Mouse (Mus musculus): ENCODE data around the gene Cacna1c.

Cacna1c gene

DNA sequence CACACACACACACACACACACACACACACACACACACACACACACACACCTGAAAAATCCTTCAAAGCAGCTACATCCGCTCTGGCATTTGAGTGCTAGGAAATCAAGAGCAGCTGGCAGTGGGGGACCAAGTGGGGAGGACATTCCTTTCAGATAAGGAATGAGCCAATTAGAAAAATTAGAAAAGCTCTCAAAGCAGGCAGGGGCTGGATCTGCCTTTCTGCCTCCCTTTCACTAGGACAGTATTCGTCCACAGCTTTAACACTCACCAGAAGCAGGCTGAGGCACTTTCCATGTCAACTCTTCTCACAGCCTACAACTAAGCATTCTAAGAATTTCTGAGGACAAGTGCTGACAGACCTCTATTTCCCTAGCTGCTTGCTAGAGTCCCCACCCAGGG is 194.8 kb downstream of the Cacna1c start:
- no peak for DNase-seq (ENCODE audit: low spot score)

- DNase-seq (ENCODE audit: low spot score): no peak
These were observed 196.0 kb downstream of the Cacna1c start for GRCm38 (mm10) chr6:119000255-119000654.

- DNase-seq (ENCODE audit: low spot score): no peak
These were observed 196.8 kb downstream of the Cacna1c start for GRCm38 (mm10) chr6:118999329-118999875.

DNA sequence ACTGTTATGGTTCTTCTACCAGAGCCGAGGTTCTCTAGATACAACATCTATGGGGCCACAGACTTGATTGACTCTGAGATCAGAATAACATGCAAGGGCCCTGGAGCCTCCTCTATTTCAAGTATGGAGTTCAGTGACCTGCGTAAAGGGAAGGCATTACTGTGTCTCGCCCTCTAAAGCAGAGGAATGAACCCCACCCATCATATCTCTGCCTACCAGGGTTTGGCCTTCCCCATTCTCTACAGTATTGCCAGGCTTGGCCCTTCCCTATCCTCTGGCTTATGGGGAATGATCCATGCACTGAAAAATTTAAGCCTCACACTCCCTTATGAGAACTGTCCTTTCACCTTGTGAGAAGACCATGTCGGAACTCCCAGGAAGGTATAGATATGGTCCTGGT is 198.8 kb downstream of the Cacna1c start:
- no peak for DNase-seq (ENCODE audit: low spot score)

DNA sequence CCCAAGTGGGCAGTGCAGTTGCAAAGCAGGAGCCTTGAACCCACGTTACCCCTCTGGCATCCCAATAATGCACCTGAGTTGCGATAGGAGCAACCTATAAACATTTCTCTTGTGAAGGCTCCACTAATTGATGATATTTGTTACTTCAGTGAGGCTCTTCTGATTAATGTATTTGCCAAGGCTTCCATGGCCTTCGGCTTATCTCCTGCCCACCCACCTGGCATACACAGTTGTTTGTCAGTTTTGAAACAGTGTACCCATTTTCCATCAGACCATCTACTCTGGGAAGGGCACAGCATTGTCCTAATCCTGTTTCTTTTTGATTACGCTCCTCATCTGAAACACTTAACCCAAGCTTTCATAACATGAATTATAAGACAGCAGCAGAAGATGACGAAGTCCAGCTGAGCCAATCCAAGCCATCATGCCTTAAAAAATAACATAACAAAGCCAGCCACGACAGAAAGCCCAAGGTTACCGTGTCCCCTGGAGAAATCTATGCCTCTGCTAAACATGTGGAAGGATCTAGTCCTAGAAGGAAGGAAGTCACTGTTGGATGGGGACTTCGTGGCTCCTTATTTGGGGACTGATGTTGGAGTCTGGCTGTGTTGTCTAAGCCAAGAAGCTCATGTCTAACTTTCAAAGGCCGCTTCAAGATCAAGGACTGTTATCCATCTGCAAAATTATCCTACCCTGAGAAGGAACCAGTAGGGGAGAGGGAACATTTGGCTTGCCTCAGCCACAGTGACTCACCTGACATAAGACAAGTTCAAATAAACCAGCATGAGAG is 201.8 kb downstream of the Cacna1c start:
- DNase-seq (ENCODE audit: low spot score): no peak

DNA sequence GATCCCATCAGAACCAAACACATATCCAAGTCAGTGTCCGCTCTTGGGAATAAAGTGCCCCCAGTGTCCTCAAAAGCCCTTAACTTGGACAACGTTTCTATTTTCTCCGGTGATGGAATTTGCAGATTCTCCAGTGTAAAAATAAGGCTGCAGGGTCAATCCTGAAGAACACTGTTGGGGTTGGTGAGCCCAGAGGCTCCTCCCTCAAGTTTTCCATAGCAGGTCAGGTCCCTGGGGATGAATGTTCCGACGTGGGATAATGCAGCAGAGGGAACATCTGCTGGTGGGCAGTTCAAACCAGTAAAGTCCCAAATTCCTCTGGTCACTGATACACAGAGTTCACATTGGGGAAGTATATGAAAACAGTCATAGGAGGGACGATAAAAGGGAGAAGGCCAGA is 203.8 kb downstream of the Cacna1c start:
- no peak for DNase-seq (ENCODE audit: low spot score)

- DNase-seq (ENCODE audit: low spot score): no peak
These were observed 206.0 kb downstream of the Cacna1c start for GRCm38 (mm10) chr6:118989999-118990776.

DNA sequence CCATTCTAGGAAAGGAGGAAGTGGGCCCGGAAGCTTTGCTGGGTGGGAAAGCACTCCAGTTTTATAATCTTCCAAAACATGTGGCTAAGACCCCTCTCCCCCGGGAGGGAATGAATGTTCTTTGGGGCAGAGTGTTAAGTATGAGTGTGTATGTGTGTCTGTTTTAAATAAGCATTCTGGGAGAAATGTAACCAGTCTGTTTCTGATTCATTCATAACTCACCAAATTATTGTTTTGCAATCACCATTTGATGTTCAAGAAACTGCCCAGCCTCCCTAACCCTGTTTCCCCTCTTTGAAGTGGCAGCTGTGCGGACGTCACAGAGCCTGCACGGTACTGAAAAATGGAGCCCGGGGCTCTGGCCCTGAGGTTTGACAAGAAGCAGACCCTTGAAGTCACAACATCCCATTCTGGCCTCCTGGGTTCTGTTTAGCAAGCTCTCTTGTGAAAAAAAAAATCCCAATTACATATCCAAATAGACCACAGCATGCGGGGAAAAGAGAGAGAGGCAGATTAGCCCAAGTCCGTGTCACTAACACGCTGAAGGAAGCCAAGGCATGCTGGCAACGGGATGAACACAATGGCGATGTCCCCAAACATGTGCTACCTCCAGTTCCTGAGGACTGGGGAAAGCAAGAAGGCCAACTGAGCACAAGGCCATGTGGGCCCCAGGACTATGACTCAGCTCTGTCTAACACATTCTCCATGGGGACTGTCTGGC is 211.9 kb downstream of the Cacna1c start:
- DNase-seq (ENCODE audit: low spot score): no peak

- DNase-seq (ENCODE audit: low spot score): no peak
These were observed 212.7 kb downstream of the Cacna1c start for GRCm38 (mm10) chr6:118983471-118984040.

GRCm38 (mm10) chr6:118980265-118980664 is 216.0 kb downstream of the Cacna1c start:
- DNase-seq (ENCODE audit: low spot score): no peak

DNA sequence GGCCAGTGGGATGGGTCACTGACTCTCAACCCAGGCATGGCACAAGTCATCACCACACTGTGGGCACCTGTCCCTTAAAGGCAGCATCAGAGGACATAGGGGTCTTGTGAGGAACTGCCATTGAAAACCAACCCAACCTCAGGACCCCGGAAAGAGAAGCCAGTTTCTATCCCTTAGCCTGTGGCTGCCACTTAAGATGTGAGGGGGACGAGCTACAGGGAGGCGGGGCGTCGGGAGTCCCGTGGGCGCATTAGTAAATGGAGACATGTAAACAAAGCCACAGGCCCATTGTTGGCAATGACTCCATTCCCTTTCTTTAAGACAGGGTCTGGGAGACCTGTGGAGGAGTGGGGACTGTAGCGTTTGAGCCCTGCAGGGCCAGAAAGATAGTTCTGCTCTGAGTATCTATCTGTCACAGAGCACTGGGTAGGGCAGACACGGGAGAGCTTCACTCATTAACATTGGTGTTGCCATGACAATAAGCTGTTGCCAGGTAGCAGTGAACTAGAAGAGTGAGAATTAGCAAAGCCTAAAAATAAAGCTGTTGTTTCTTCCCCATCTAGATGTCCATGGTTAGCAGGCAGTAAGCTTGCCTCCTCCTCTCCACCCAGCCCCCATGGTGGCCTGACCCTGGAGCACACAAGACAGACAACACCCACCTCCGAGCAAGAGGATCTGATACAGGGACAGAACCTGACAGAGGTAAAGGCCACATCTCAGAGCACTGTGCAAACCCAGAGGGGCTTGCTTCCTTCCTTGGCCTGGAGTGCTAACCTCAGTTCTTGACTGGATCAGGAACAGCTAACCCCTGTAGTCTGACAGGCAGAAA is 218.6 kb downstream of the Cacna1c start:
- DNase-seq (ENCODE audit: low spot score): no peak

DNA sequence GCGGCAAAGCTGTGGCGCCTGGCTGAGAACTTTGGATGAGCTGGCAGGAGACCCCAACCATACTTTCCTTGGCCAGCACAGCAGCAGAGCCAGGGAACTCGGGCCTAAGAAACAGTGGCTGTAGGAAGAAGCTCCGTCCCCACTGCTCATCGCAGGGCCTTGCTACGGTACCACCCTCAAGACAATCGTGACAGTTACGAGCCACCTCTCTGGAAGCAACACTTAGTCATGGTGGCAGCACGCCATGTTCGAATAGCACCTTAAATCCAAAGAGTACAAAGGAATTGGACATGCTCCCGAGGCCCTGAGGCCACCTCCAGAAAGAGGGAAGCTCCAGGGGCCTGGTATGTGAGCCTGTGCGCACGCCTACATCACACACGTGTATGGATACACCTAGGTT is 219.6 kb downstream of the Cacna1c start:
- DNase-seq (ENCODE audit: low spot score): no peak

DNA sequence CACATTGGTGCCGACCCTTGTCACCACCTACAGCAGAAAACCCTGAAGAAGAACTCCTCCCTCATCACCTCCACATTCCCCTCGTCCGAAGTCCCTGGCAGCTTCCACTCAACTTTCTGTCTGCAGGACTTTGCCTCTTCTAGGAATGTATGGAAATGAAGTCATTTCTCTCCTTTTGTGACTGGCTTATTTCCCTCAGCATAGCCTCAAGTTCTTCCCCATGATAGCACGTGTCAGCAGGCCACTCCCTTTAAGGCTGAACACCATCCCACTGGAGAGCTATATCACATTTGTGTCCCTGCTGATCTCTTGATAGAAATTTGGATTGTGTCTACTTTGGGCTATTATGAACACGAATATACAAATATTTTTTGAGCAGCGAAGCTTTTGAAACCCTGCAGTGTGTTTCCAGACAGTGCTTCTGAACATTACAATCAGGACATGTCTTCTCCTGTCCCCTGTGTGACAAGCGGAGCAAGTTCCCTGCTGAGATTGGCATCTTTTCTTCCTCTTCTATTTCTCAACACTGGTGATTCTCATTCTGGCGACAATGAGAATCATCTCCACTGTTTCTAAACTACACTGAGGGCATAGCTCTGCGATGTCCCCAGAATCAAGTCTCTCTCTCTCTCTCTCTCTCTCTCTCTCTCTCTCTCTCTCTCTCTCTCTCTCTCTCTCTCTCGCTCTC is 224.2 kb downstream of the Cacna1c start:
- no peak for DNase-seq (ENCODE audit: low spot score)

GRCm38 (mm10) chr6:118968776-118969175 is 227.4 kb downstream of the Cacna1c start:
- no peak for DNase-seq (ENCODE audit: low spot score)

DNA sequence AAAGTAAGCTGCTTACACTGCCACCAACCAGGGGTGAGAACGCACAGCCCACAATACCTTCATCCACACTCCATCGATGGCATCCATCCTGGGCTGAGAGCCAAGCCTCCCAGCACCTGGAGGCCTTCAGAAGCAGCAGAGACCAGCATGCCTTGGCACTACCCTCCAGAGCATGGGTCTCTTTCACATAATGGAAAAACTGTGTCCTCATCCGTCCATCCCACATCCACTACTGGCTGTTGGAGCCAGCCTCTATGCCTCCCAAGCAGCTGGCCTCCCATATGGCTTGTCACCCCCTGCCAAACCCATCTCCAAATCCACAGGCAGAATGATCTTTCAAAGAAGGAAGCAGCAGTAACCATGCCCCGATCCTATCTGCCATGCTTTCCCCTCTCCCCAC is 229.3 kb downstream of the Cacna1c start:
- DNase-seq (ENCODE audit: low spot score): no peak

- no peak for DNase-seq (ENCODE audit: low spot score)
These were observed 230.6 kb downstream of the Cacna1c start for GRCm38 (mm10) chr6:118965577-118965976.

GRCm38 (mm10) chr6:118963806-118964205 is 232.4 kb downstream of the Cacna1c start:
- DNase-seq (ENCODE audit: low spot score): no peak

DNA sequence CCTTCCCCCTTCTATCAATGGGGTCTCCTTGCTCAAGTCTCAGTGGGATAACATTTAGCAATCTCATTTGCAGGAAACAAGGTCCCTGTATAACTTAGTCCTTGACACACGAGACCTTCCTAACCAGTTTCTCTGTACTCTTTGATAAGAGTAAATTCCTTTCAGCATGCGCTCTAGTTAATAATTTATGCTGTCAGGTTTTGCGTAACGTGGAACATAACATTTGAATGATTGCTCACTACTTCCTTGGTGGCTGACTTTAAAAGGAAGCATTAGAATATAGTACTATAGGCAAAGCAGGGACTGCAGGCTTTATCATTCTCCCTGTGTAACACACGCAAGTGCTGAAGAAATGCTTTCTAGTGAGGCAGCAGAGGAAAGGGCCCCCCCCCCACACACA is 232.9 kb downstream of the Cacna1c start:
- DNase-seq (ENCODE audit: low spot score): no peak

DNA sequence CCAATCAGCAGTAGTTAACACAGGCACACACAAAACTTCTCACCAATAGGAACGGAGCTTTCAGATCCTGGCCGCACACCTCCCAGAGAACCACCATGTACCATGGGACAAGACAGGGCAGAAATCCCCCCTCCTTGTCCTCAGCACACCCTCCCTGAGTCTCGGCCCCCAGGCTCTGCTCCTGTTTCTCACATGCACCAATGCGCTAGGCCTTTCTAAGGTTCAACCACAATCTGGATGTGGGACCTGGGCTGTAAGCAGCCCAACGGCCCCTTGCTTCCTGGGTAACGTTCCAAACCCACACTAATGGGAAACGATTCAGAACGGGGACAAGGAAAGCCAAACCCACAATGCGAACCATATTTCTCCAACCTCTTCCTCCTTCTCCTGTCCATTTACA is 237.7 kb downstream of the Cacna1c start:
- no peak for DNase-seq (ENCODE audit: low spot score)

DNA sequence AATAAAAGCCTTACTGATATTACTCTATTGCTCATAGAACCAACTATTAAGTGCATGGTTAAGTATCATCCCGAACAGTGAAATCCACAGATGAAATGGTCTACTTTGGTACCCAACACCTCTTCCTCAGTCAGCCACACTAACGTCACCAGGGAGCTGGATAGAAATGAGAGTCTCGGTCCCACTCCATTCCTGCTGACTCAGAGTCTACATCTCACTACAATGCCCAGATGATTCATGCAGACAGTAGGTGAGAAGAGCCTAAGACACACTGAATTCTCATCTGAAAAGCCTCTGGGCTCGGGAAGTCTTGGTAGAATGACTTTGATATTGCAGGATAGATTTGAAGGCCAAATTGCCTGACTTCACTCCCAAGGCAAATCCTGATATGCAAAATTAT is 240.0 kb downstream of the Cacna1c start:
- no peak for DNase-seq (ENCODE audit: low spot score)

DNA sequence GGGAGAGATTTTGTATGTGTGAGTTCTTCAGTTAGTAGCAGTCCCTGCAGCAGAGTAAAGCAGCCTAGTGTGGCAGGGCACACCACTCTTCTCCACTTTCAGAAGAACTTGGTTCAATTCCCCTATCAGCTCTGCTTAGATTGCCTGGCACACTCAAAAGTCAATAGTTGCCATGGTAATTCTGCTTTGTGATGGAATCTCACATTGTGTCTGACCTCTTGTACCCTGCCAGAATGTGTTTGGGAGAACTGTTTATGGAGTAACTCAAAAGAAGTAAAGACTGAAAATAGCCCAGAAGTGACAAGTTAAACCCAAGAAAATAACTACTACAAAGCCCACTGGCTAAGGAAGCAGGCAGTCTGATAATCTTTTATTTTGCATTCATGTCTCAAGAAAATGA is 240.4 kb downstream of the Cacna1c start:
- DNase-seq (ENCODE audit: low spot score): no peak
